Mouse (Mus musculus): ENCODE measurements around the gene Stxbp2.

- no peak for TF ChIP-seq CTCF (IDR thresholded peaks at IDR 0.05; ENCODE audit: low read depth)
- TF ChIP-seq EP300 (optimal IDR thresholded peaks at IDR 0.05), result no peak
These were observed 33.6 kb downstream of the Stxbp2 start for GRCm38 (mm10) chr8:3664405-3664804.
